Mouse (Mus musculus) liver, adult 2 months (tissue): ENCODE measurements at regions not wholly inside any gene's neighbourhood (a gene's known extent, or its start where the extent isn't known, plus 50 kb on each side); places are given as distances from the start of the nearest gene placed in this dataset.

Experiments
- DNase-seq: peaks from one replicate; pipeline ENCODE4 v3.0.0-alpha.2; 2011; ENCODE audit warnings: low read depth, low spot score; ENCODE audit errors: extremely low read depth
- H3K27ac ChIP-seq: fragments of 200-500 bp; replicated peaks from 2 replicates; pipeline ENCODE4 v1.5.1; 2012; ENCODE audit warnings: low read depth, mild to moderate bottlenecking, control low read depth, inconsistent platforms, low read length; ENCODE audit not compliant: insufficient read depth
- H3K27me3 ChIP-seq: fragments of 200-500 bp; 2 replicates; pipeline ENCODE4 v1.6.1; 2012; ENCODE audit warnings: mild to moderate bottlenecking, moderate library complexity, low read length, inconsistent platforms; ENCODE audit not compliant: control insufficient read depth, insufficient read depth
- H3K36me3 ChIP-seq: fragments of 200-500 bp; 2 replicates; pipeline ENCODE4 v1.6.1; 2012; ENCODE audit warnings: low read length, inconsistent platforms; ENCODE audit not compliant: control insufficient read depth, insufficient read depth
- H3K4me1 ChIP-seq: fragments of 200-500 bp; 2 replicates; pipeline ENCODE4 v1.6.1; 2011; ENCODE audit warnings: low read length; ENCODE audit not compliant: control insufficient read depth, insufficient read depth
- H3K4me3 ChIP-seq: fragments of 200-500 bp; 2 replicates; pipeline ENCODE4 v1.5.1; 2011; ENCODE audit warnings: low read depth, mild to moderate bottlenecking, control low read depth, low read length, moderate library complexity; ENCODE audit not compliant: insufficient read depth
- H3K79me2 ChIP-seq: fragments of 200-500 bp; 2 replicates; pipeline ENCODE4 v1.6.1; 2012; ENCODE audit warnings: inconsistent platforms, mild to moderate bottlenecking, low read length, moderate library complexity; ENCODE audit not compliant: control insufficient read depth, insufficient read depth
- H3K9ac ChIP-seq: fragments of 200-500 bp; 2 replicates; pipeline ENCODE4 v1.6.1; 2012; ENCODE audit warnings: low read depth, mild to moderate bottlenecking, control low read depth, inconsistent platforms, low read length
- CTCF ChIP-seq: fragments of 200-500 bp; IDR thresholded peaks from 2 replicates; pipeline ENCODE4 v1.5.1; 2011; ENCODE audit warnings: low read depth, low read length, control low read depth
- POLR2A ChIP-seq: fragments of 200-500 bp; IDR thresholded peaks from 2 replicates; pipeline ENCODE4 v1.6.1; 2011; ENCODE audit warnings: low read length, control low read depth; ENCODE audit not compliant: insufficient read depth; ENCODE audit errors: extremely low read depth
- WGBS: fragments of 180-500 bp; shearing (Covaris S2); methylation state at CpG from one replicate; pipeline ENCODE4 v1.1.7; 2018; 5-methylcytosine and 5-hydroxymethylcytosine counted together

GRCm38 (mm10) chr1:57107308-57107707, 128.9 kb upstream of the Satb2 start:
- no peak overlapping the region for H3K9ac ChIP-seq
- no peaks in the 10 kb centered on the region for H3K36me3 ChIP-seq
- H3K27me3 ChIP-seq, result no peaks in the 10 kb centered on the region
- no peak for DNase-seq
- H3K4me3 ChIP-seq, result no peak overlapping the region
- no peaks in the 10 kb centered on the region for H3K79me2 ChIP-seq
- H3K27ac ChIP-seq, result no peak overlapping the region
- TF ChIP-seq POLR2A, result no peak
- no peak for TF ChIP-seq CTCF
- 80% methylated on average over 10 of the region's 10 CpGs for WGBS
- no peaks in the 10 kb centered on the region for H3K4me1 ChIP-seq

- Histone ChIP-seq H3K4me3 (no peak overlapping the region), H3K4me1 (no peaks in the 10 kb centered on the region), H3K79me2 (no peaks in the 10 kb centered on the region), H3K27me3 (no peaks in the 10 kb centered on the region), H3K27ac (no peak overlapping the region), H3K9ac (no peak overlapping the region), H3K36me3 (no peaks in the 10 kb centered on the region)
- no peak for DNase-seq
- TF ChIP-seq POLR2A, result no peak
- no peak for TF ChIP-seq CTCF
- 77% methylated on average over 2 of the region's 2 CpGs for WGBS
Measured at GRCm38 (mm10) chr1:57120678-57121077, 142.2 kb upstream of the Satb2 start.

DNA sequence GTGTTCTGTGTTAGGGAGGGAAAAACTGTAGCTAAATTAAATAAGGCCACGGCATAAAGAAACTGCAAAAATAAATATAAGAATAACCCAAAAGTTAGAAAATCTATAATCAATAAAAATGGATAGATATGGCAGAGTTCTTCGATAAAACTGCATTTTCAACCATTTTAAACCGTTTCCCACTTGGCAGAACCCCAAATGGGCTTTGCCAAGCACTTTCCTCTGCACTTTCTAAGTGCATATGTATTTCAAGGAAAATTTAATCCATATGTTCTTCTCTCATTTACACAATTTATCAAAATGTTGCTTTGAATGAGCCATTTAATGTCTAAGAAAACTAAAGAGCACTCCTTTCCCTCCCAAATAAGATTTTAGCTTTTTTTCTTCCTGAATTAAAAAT, 165.7 kb upstream of the Satb2 start:
- H3K36me3 ChIP-seq, result no peaks in the 10 kb centered on the region
- TF ChIP-seq POLR2A (no peak), CTCF (no peak)
- no peak overlapping the region for H3K9ac ChIP-seq
- WGBS, result 76% methylated on average over 3 of the region's 3 CpGs
- no peak for DNase-seq
- no peaks in the 10 kb centered on the region for H3K4me1 ChIP-seq
- H3K79me2 ChIP-seq, result no peaks in the 10 kb centered on the region
- no peaks in the 10 kb centered on the region for H3K27me3 ChIP-seq
- H3K4me3 ChIP-seq, result no peak overlapping the region
- no peak overlapping the region for H3K27ac ChIP-seq

DNA sequence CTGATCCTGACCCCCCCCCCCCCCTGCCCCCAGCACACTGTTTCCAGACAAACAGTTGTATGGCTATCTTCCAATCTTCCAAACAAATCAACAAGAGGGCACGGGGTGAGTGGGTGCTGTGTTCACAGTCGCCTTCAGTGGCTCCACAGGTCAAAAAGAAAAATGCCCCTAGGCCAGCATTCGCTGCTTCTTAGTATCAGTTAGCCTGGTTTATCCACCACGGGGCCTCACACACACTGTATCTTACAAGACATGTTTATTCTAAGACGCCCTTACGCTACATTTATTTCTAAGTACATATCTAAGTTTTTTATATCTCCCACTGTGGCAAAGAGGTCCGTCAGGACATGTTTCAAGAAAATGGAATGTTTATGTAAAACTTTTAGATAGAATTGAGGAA, 177.4 kb upstream of the Satb2 start:
- no peaks in the 10 kb centered on the region for H3K27me3 ChIP-seq
- 77% methylated on average over 7 of the region's 7 CpGs for WGBS
- no peak overlapping the region for H3K9ac ChIP-seq
- H3K79me2 ChIP-seq, result no peaks in the 10 kb centered on the region
- H3K4me3 ChIP-seq, result no peak overlapping the region
- H3K36me3 ChIP-seq, result no peaks in the 10 kb centered on the region
- DNase-seq, result no peak
- TF ChIP-seq CTCF (no peak), POLR2A (no peak)
- H3K4me1 ChIP-seq, result no peaks in the 10 kb centered on the region
- no peak overlapping the region for H3K27ac ChIP-seq

- no peak for DNase-seq
- Histone ChIP-seq H3K27ac (no peak overlapping the region), H3K36me3 (no peaks in the 10 kb centered on the region), H3K27me3 (no peaks in the 10 kb centered on the region), H3K4me3 (no peak overlapping the region), H3K79me2 (no peaks in the 10 kb centered on the region), H3K4me1 (no peaks in the 10 kb centered on the region), H3K9ac (no peak overlapping the region)
- TF ChIP-seq CTCF (no peak), POLR2A (no peak)
- 100% methylated on average over 1 of the region's 1 CpGs for WGBS
Measured at GRCm38 (mm10) chr1:57164443-57164842, 186.0 kb upstream of the Satb2 start.

GRCm38 (mm10) chr1:57174289-57174890, 195.9 kb upstream of the Satb2 start:
- Histone ChIP-seq H3K27ac (no peak overlapping the region), H3K9ac (no peak overlapping the region), H3K27me3 (no peaks in the 10 kb centered on the region), H3K79me2 (no peaks in the 10 kb centered on the region), H3K36me3 (no peaks in the 10 kb centered on the region), H3K4me3 (no peak overlapping the region), H3K4me1 (no peaks in the 10 kb centered on the region)
- WGBS, result 71% methylated on average over 10 of the region's 10 CpGs
- TF ChIP-seq POLR2A, result no peak
- no peak for TF ChIP-seq CTCF
- DNase-seq, result no peak
